Mouse (Mus musculus) urinary bladder, postnatal 4 days (tissue): ENCODE results near the gene Smoc2.

Experiments
- DNase-seq, 2 experiments: peaks; one replicate each; pipeline ENCODE4 v3.0.0; 2021 to 2022; ENCODE audit warnings: low spot score in 2 of 2

The Smoc2 gene

DNA sequence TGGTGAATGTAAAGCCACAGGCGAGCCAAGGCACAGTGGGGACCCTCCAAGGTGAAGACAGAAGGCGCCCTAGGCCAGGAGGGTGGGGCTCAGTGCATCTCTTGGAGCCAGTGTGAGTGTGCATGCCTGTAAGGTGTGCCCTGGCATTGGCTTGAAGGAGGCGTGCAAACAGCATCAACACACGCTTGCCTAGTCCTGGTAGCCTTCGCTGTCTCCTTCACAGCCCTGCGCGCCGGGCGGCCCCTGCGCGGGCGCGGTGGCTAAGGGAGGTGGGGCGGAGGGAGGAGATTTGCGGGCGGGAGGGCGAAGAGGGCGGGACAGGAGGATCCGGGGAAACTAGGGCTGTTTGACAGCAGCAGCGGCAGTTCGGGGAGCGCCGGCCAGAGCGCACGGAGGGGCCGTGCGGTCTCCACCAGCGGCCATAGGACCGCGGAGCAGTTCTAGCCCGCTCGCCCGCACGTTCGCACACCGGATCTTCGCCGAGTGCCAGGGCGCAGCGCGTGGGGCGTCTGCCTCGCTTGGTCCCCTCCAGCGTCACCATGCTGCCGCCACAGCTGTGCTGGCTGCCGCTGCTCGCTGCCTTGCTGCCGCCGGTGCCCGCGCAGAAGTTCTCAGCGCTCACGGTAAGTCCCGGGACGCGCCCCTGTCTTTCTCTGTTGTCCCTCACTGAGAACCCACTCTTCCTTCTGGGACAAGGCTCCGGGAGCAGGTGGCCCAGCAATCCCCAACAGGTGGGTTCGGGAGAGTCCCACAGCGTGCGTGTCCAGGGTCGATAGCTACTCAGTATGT lies at the start of gene Smoc2:
Gene Smoc2 (plus strand): TSS at position 330 of the 789 bp plus-strand sequence.
- peak in 1 of 2 experiments; percentile 46 for DNase-seq

DNA sequence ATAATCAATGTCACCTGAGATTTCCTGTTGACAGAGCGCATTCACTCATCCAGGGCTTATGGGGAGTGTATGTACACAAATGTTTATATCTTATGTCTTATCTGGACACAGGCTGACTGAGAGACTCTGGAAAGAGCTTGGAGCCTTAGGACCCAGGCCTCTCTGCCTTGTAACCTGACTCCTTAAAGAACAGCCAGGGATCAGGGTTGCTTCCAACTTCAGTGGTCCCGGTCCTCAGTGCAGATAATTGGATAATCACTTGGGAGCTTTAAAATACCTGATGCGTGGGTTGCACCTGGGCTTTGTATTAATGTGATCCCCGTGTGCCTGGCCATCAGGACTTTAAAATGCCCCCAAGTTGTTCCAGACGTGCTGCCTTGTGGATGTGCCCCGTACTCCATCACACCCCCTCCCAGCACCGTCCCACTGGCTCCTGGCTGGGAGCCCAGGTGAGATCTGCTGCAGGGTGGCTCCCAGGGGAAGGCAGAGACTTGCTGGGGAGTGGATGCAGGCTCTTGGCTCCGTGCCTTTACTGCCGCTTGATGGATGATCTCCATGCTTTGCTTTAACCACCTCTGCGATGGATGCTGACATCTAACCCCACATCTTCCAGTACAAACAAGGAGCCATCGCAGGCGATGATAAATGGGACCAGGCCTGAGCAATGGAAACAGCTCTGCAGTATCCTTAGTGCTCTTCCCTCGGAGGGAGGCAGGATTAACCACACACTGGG lies 48.4 kb upstream of the Smoc2 start:
- peak in 1 of 2 experiments; percentile 48 for DNase-seq

DNA sequence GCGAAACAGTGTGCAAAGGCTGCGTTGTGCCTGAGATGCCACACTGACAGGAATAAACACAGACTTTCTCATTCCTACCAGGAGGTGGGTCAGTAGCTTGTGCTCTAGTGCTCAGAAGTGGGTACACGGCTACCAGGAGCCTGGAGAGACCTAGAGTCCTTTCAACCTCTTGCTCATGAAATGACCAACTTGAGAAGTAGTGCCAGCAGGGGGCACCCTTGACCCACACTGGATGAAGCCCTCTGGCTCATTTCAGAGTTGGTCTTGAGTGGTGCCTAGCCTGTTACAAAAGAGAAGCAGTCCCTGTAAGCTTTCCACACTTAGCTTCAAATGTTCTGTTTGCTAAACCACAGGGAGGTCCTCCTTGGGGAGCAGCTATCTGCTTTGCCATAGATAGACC lies 46.7 kb upstream of the Smoc2 start:
- DNase-seq = peak; percentile 67 to 86

DNA sequence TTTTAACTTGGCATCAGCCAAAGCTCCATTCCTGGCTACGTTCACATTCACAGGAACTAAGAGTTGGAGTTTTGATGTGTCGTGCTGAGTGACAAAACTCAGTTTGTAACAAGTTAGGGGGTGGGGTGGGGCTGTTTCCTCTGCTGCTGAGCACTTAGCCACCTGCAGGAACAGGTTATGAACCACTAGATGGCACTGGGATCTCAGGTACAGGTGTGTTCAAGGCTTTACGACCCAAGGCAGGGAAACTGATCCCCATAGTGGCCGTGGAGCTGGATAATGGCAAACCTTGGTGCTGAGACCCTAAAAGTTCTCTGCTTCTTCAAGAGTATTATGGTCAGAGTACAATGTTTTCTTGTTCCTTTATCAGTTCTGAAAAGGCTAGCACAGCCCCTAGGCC lies 45.6 kb upstream of the Smoc2 start:
- no peak for DNase-seq

DNA sequence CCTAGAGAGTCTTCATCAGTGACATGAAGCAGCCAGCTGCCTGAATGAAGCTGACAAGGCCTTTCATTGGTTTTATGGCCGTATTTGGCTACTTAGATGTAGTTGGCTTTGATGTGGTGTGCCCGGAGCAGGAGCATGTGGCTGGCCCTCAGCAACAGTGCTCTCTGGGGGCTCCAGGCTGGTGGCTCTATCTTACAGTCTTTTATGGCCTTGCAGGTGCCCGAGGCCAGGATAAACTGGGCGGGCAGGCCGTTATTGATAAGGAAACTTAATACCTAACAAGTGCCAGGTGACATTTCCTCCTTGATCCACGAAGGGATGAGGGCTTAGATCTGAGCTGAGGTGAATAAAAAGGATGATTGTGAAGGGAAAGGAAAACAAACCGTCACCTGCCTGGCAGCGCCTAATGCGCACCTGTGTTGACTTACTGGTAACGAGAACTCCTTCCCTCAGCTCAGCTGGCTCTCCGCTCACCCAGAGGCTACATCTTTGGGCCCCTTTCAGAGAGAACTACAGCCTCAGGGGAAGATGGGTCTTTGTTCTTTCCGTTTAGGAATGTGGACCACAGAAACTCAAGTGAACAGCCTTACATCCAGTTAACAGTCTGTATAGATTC lies 44.4 kb upstream of the Smoc2 start:
- no peak for DNase-seq

DNA sequence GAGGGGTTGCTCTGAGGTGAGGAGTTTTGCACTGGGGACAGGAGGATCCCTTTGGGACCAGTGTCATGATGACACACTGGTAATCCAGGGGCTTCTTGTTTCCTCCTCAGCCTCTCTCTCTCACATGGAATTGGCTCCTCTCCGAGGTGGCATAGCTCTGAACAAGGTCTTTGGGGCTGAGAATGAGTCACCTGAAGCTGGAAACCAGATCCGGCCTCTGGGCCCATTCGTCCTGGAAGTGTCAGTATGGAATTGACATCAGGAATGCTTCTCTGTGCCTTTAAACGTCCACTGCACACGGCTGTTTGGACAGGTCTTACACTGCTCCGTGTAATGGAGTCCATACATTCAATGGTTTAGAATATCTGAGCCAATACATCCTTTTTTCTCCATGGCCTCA lies 42.2 kb upstream of the Smoc2 start:
- DNase-seq = no peak

DNA sequence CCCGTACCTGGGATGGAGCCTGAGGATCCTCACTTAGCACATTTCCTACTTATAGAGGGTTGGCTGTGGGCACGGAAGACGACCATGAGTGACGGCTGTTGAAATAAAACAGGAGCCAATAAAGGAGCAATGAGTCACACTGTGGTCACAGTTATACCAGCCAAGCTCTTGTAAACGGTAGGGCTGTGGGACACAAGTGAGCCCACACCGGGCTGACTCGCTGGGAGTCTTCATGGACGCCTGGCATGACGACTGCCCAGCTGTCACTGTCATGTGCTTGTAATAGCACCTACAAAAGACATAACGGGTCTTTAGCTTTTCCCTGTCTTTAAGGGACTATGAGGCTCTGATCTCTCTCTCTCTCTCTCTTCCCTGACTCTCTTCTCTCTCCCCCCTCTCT lies 39.3 kb upstream of the Smoc2 start:
- no peak for DNase-seq

DNA sequence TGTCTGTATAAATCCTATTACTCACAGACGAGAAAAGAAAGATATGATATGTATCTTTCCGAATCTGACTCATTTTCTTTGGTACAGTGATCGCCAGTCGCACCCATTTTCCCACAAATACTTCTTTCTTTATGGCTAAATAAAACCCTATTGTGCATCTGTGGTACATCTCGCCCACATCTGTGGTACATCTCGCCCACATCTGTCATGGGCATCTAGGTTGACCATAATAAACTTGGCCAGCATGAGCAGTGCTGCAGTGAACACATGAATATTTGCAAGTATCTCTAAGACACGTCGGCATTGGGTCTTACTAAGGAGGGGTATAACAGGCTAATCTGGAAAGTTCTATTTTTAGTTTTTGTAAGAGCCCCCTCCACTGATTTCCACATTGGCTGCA lies 36.7 kb upstream of the Smoc2 start:
- no peak for DNase-seq

DNA sequence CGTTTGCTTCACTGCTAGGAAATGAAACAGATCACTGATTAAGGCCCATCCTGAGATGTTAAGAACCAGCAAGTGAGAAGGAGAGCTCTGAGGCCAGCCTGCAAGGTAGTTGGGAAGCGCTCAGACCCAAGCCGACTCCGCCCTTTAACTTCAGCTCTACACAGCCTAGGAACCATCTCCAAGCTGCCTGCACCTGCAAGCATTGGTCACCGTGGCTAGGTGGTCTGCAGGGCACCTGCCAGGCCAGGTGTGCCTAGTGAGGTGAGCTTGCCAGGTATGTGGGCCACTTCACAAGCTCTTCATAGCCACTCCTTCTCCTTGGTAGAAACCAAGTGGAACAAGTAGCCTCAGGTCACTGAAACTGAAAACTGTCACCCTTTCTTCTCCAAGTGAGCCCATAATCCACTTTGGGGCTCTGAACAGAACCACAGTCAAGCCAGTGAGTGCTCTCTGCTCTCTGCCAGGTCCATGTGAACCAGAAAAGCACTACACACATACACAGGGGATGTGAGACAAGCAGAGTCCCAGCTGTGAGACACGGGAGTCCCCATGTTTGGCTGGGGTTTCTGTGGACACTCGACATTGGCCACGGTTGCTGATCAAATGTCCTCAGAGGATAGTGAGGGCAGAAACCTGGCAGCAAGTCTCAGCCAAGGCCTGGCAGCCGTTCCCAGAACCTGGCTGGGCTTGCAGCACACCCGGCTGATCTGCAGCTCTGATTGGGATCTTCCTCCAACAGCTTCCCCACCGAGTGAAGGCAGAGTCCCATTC lies 34.9 kb upstream of the Smoc2 start:
- DNase-seq = no peak

DNA sequence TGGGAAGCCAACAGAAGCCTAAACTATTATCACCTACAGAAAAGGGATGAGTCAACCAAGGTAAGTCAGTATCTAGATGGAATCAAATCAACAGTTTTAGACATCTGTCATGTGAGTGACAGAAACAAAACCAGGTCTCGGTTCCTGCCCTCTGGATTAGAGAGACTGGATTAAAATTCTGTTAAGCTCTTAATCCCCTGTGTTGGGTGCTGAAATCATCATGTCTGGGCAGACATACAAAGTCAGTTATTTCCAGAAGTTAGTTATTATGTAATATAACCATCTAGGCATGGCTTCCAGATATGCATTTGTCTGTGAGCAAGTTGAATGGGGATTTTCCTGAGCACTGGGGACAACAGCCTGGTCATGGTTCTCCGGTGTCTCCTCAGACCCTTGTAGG lies 33.0 kb upstream of the Smoc2 start:
- DNase-seq = no peak

DNA sequence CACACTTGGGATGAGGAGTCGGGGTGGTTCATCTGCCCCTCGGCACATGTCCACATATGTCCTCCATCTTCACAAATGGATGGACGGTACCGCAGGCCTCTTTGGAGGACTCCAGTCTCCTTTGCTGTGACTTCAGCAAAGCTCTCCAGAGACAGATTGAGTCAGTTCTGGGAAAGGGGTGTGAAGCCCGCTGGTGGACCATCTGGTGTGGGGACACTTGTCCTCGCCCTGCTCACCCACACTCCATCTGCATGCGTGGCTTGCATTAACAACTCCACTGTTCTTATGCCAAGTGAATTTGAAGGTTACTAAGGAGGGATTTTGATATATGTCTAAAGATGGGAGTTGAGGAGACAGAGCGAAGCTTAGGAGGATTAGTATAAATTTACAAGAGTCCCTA lies 31.4 kb upstream of the Smoc2 start:
- DNase-seq = no peak

DNA sequence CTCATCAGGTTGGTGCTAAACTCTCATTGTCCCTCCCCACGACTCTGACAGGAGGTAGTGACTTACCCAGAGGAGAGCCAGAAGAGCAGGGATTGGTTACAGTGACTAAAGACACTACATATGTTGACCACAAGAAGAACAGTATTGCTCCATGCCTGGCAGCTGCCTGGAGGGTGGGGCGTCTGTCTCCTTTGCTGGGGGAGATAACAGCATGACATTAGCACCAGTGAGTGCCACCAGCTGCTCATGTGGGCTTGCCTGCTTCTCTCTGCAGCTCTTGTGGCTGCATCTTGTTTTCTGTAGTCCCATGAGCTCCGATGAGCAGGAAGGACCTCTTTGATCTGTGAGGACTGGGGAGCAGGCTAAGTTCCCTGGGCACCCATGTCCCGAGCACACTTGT lies 29.7 kb upstream of the Smoc2 start:
- DNase-seq = peak in 1 of 2 experiments; percentile 57

DNA sequence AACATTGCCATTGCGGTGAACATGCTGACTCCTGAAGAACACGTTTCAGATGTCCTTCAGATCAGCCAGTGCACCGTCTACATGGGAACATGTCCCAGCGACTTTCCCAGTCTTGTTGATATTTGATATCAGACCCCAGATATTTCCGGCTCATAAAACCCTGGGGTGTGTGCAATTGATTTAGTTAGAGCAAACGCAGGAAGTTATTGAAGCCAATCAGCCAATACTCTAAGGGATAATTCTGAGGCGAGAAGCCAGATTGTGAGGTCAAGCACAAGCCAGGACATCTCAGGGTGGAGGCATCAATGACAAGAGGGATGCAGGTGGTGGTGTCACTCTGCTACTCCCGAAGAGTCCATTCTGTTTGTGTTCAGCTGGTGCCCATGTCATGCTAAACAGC lies 28.9 kb upstream of the Smoc2 start:
- no peak for DNase-seq

DNA sequence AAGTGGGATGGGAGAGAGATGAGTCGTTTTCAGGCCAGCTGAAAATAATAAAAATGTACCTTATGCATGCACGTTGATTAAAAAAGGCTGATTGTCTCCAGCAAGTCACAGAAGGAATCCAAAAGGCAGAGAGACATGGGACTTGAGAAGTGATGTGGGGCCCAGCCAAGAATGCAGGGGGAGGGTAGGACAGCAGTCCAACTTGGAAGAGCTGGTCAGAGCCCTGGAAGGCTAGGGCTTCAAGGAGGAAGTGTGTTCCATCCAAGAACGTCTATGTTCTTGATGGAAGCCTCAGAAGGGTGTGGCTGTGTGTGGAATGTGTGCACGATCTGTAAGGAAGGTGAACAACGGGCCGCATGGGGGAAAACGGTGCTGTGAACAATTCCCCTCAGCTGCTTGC lies 26.9 kb upstream of the Smoc2 start:
- no peak for DNase-seq

DNA sequence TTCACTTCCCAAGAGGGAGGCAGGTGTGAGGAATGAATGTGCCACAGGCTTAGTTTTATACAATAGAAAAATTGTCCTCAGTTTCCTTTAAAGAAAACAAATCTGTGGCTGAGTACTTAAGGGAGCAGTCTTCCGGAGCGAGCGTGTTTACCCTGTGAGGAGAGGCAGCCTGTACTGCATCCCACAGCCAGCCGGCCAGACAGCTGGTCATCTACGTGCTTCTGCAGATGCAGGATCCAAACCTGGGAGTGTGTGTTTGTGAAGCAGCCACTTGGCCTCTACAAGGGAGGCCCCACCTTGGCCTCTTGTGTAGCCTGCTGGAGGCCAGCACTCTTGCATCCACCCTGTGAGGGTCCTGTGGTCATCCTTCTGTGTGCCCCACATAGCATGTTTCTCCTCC lies 24.7 kb upstream of the Smoc2 start:
- no peak for DNase-seq

DNA sequence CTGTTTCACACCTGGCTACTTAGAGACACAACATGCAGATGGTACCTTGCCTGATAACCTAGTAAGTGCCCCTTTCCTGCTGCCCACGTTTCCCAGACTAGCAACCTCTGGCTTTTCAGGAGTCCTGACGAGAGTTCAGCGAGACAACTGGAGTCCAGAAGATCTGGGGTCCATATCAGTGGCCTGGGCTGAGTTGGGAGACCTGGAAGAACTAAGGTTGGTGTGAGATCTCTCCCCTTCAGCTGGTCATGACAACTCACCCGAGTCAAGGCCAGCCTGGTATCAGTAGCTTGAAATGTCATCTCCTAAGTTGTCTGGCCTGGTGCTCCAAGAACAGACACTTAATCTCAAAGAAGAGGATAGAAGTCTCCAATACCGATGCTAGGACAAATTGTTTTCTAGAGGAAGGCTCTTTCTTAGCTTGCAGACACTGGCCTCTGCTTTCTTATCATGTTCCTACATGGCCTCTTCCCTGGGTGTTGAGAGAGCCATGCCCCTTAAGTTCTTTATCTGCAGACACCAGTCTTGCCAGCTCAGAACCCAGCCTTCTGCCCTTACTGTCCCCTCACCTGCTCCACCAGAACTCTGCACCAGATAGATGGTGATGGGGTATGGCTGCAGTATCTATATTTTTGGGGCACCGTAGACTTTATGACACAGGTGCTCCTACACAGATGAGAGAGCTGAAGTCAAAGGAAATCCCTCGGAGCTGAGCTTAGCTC lies 21.3 kb upstream of the Smoc2 start:
- no peak for DNase-seq

DNA sequence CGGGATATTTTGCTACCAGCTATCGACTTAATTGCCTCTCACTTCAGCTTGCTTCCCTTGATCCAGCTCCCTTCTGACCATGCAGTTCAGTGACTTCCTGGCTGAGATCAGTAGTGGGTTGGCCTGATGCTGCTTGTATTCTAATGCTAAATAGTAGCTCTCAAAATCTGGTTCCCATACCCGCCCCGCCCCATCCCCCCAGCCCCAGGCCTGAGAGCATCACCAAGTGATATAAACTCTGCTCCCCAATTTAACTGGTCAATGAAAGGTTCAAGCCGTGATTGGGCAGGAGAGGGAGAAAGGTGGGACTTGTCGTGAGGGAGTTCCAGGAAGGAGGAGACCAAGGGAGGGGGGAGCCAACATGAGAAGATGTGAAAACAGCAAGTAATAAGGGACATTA lies 20.4 kb upstream of the Smoc2 start:
- no peak for DNase-seq

DNA sequence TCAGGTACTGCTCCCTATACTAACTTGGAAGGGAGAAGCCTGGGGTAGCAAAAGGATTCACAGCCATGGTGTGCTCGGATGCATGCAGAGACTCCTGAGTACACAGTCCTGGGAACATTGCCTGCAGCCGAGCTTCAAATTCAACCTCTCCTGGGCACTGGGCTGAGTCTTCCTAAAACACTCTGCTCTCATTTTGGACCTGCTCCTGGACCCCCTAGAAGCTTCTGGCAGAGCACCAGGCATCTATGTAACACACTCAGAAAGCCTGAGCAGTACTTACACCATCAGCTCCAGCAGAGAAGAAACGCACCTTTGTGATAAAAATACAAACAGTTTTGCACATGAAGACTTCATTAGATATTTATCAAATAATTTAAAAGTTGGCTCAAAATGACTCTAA lies 18.3 kb upstream of the Smoc2 start:
- no peak for DNase-seq

DNA sequence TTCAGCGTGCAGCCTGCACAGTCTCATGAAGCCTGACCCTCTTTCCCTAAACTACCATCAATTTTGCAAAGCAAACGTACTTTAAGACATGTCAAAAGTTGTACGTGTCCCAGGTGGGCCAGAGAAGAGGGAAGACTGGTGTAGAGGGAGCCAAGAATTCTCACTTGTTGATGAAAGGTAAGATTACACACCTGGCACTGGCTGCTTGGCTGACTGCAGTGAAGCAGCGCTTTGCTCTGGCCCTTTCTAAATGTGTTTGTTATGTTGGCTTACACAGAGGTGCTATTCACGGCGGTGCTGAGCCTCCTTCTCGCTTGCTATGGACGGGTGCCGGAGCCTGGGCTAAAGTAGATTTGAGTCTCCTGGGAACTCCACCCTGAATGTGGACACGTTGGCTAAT lies 17.1 kb upstream of the Smoc2 start:
- no peak for DNase-seq

DNA sequence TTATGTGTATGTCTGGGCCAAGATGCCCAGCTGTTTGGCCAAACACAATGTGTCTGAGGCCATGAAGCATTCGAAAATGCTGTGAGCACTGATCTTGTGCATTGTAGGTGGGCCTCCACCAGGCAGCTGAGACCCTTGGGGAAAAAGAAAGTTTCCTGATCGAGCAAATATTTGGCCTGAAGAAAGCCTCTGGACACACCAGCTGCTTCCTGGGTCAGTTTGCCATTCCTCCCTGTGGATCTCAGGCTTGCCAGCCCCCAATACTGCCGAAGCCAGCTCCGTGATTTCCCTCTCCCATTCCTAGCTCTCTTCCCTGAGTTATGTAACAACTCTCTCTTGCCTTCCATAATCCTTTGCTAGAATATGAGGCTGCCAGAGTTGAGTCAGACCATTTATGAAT lies 11.3 kb upstream of the Smoc2 start:
- no peak for DNase-seq

DNA sequence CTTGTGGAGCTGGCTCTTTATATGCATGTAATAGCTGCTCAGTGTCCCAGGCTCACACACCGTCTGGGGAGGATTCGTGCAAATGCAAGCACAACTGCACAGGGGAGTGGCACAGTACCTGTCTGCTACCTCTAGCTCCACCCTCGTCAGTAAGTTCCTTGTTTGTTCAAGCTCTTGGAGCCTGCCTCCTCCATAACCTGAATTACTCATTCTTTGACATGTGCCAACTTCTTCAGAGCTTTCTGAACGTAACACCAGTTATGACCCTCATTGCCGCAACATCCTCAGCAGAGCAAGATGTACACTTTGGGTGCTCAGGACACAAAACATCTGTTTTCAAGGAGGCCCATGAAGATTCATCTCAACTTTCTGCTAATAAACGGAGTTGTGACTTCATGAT lies 5.9 kb upstream of the Smoc2 start:
- DNase-seq = no peak

DNA sequence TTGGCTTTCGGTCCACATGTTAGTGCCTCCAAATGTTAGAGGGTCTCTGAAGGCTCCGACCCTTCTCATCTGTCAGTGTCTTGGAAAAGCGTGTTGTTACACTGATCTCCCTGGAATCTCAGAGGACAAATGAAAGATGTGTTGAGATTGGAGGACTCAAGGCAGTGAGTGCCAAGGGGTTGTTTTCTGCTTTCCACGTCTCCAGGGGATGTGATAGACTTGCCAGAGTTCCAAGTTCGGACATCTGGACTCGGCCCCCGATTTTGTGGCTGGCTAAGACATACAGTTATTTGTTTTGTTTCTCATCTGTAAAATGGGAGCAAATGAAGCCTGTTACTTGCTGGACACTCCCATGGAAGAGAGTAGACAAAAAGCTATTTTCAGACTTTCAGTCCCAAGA lies 2.0 kb upstream of the Smoc2 start:
- DNase-seq = no peak
